Mouse (Mus musculus) thymus, postnatal 25 days (tissue): ENCODE data around the gene Slc25a11.

Experiments
- DNase-seq: peaks from one replicate; pipeline ENCODE4 v3.0.0; 2022

Gene Slc25a11

DNA sequence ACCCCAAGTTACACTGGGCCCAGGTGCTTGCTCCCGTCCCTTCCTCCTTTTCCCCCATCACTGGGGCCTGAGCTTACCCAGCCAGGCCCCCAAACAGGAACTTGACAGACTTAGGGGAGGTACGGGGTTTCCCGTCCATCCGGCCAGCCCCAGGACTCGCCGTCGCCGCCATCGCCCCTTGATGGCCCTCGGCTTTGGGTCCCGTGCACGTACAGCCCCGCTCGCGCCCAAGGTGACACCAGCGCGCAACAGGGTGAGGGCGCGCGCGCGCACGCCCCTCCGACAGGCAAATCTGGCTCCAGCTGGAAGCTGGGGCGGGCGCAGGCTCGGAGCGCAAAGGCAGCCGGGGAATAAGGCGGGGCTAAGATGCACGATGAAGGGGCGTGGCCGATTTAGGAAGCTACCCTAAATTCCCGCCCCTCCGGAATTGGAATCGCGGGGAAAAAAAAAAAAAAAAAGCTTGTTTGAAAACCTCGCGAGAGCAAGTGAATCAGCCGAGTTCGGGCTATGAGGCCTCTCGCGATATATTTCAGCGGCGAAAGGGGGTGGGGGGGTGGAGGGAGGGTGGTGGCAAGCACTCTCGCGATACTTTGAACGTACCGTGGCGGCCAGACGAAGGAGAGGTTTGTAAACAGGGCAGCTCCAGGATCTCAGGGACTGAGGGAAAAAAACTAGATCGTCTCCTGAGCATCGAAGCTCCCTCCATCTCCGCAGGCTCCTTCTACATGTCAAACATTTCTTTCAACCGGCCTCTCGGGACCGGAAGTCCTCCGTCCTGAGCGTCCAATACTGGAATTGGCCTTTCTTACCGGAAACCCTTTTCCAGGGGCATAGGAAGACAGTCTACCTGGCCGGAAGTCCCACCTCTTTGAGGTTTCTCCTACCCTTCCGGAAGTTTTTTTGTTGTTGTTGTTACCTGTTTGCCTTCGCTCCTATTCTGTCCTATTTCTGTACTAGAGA is at the start of gene Slc25a11, which contains the start of gene Rnf167:
TSS of gene Slc25a11 (minus strand) at position 789 of the 960 bp plus-strand sequence.
TSS of gene Rnf167 (plus strand) at position 545 of the 960 bp plus-strand sequence.
- DNase-seq, result peak; percentile 97

DNA sequence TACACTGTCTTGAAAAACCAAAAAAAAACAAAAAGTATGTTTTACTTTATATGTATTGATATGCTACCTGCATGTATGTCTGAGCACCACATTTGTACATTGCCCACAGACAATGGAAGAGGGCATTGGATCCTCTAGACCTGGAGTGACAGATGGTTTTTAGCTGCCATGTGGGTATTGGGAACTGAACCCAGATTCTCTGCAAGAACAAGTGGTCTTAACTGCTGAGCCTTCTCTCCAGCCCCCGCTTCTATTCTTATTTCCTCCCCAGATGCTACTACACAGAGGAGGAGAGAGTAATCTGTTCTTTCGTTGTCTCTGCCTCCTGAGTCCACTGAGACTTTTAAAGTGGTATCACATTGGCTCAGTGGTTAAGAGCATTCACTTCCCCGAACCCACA is 46.2 kb upstream of the Slc25a11 start:
- no peak for DNase-seq

DNA sequence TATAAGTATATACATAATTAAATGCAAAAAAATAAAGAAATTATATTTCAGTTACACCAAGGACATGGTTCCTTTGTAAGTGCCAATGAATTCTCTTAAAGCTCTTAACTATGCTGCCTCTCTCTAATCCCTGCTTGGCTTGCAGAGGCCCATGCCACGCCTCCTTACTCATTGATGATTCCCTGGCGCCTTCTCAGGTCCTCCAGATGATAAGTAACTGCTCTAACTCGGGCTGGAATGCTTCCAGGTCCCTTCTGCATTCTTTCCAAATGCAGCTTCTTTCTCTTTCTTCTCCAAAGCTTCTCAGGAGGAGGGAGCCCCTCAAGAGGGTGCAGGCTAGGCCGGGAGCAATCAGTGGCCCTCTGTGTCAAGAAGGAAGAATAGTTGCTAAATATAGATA is 42.3 kb upstream of the Slc25a11 start:
- DNase-seq, result no peak

DNA sequence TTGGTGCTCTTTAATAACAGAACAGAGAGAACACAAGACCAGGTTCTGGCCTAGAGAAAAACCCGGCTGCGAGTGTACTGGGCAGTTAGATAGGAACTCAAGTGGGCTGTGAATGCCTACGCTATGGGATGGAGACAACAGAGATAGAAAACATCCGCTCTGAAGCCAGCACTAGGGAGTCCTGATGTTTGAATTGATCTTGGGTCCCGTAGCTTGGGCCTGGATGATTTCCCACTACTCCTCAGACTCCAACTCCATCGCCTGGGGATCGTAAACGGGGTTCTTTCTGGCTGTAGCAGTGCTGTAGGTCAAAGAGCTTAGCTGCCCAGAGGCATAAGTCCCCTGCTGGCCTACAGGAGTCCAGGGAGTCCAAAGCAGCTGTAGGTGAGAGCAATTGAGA is 41.1 kb upstream of the Slc25a11 start:
- DNase-seq, result no peak

DNA sequence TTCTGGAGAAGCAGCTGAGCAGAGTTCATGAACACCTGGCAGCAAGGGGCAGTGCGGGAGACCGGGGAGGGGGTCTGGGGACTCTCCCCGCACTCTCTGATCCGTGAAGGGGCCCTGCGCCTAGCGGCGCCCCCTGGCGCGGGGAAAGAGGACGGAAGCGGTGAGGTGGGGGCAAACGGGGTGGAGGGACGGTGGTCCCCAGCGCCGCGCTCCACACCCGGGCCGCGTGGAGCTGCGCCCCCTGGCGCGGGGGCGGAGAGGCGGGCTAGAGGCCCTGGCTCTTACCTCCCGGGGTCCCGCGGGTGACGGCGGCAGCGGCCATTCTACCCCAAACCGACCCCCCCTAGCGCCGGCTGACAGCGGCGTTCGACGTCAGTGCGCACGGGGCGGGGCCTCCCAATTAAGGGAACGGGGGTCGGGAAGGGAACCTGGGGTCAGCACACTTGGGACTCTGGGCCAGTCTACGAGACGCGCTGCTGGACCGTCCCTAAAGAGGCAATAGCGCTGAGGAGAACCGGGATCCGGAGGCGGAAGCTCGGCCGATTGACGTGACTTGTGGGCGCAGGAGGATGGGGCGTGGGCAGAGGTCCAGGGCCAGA is 40.4 kb upstream of the Slc25a11 start, which contains the start of gene Camta2:
TSS of gene Camta2 (minus strand) at position 505 of the 599 bp plus-strand sequence.
- DNase-seq, result peak; percentile 91

DNA sequence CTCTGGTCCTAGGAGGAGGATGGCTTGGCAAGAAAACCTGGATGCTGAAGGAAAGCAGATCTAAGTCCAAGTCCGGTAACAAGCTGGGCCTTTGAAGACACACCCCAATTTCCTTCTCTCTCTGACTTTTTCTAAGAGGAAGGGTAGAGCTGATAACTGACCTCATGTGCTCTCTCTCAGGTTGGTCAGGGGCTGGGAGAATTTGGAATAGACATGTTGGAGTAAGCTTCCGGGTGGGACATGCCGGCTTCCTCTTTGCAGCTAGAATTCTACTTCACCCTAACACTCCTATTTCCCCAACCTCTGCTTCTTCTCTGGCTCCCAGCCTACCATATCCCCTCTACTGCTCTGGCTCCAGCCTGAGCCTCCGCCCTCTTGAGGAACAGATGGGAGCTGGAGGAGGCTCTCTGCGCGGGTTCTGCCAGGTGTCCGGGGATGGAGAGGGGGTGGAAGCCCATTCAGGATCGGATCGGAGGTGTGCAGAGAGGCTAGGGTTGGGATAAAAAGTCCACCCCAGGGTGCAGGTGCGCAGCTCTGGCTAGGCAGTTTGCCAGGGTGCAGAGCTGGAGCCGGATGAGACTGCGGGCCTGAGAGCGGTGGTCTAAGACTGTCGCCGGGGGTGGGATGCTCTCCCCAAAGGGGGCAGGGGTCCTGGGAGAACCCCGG is 39.8 kb upstream of the Slc25a11 start:
- DNase-seq, result no peak

DNA sequence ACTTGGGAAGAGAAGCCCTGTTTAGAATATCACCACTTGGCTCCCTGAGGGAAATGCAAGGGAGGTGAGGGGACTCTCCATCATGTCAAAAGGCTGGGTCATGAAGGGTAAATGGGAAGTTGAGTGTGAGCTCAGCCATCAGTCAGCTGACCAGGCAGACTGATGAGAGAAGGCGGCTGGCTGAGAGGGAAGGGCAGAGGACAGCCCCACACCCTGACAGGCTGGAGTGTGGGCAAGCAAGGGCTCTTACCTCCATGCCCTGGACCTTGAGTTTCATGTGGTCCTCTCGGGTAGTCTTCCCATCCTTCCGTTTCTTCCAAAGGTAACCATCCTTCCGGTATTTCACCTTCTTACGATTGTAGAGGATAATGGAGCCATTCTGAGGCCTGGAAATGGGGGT is 36.4 kb upstream of the Slc25a11 start:
- DNase-seq, result no peak

DNA sequence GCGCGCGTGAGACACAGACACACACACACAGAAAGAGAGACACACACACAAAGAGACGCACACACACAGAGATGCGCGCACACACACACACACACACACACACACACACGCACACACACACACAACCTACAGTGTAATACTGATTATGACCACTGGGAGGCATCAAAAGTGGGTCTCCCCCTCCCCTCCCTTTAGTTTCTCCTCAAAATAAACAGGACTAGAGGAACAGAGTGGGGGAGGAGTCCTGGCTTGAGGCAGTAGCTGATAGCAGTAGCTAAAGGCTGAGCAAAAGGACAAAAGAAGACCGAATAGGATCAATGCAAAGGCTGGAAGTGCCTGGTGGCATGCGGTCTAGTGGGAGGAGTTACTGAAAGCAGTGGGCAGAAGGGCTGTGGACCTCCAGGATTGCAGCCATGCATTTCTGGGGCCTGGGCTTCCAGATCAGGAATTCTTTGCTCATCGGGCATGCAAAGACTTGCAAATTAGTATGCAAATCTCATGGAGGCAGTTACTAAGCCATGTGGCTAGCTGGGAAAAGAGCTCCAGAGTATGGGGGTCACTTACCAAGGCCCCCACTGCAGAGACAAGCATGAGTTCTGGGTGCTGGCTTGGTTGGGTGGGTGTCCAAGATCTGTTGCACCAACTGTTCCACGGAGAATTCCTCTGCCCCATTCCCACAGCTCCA is 34.8 kb upstream of the Slc25a11 start:
- DNase-seq, result no peak

DNA sequence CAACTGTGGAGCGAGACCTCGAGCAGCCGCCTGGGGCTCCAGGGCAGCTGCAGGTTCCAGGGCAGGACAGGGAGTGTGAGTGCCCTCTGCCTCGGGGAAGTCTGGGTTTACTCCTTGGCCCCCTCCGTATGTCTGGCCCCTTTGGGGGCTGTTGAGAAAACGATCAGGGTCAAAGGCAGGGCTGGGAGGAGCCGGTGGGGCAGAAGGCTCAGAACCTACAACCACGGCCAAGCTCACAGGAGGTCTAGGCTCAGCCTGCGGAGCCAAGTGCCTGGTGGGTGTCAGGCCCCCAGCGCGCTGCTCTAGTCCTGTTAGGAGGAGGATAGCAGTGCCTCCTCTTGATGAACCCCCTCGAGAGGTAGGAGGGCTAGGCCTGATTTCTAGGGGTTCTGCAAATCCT is 33.9 kb upstream of the Slc25a11 start:
- DNase-seq, result no peak

DNA sequence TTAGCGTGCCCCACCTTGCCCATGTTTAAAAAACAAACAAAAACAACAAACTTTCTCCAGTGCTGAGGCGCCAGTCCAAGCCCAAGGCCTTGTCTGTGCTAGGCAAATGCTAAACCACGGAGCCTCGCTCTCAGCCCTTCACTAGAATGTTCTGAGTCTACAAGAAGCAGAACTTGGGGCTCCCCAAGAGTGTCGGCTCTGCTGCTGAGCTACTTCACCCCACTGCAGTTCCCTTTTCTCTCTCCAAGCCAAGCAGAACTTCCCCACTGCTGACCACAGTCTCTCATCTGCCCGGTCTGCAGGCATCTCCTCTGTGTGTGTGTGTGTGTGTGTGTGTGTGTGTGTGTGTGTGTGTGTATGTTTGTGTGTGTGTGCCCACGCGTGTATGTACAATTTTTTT is 32.6 kb upstream of the Slc25a11 start:
- no peak for DNase-seq

DNA sequence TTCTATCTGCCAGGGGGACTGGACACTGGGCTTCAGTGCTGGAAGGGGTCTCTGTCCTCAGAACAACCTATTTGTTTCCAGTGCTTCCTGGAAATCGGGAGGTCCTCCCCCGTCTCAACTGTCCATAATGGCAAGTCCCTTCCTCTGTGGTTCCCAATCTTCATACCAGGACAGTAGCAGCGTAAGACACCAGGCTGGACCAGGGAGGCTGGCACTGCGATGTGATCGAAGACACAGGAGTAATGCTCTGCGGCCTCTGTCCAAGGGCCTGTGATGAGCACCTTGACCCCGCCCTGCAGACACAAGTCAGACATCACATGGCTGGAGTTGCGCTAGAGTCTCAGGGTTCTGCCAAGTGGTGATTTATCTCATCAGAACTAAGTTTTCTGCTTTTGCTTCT is 32.1 kb upstream of the Slc25a11 start:
- no peak for DNase-seq

DNA sequence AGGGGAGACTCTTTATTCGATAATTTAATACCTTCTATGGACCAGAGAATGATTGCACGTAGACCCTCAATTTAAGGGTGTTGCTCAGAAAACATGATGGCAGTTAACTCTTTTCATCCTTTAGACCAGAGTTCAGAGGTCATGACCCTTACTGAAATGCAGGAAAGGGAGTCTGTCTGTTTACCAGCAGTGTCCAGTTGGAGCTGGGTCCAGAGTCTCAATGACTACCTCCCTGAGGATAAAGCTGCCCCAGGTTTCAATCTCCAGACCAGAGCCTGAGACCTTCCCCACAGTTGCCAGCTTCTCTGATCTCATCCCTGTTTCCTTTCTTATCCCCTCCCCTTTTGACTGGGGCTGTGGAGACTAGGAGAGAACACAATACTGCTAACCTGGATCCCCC is 31.3 kb upstream of the Slc25a11 start:
- DNase-seq, result no peak

DNA sequence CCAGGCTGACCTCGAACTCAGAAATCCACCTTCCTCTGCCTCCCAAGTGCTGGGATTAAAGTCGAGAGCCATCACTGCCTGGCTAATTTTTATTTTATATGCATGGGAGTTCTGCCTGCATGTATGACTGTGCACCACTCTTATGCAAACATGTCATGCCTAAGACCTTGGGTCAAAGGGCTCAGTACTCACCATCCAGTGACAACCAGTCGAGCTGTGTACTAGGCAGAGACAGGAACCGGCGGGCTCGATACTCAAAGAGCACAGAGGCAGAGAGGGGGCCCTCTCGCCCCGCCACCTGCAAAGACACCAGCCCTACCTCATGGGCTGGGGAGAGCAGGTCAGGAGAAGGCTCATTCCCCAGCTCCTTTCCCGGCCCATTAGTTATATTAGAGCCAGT is 30.8 kb upstream of the Slc25a11 start:
- DNase-seq, result no peak

DNA sequence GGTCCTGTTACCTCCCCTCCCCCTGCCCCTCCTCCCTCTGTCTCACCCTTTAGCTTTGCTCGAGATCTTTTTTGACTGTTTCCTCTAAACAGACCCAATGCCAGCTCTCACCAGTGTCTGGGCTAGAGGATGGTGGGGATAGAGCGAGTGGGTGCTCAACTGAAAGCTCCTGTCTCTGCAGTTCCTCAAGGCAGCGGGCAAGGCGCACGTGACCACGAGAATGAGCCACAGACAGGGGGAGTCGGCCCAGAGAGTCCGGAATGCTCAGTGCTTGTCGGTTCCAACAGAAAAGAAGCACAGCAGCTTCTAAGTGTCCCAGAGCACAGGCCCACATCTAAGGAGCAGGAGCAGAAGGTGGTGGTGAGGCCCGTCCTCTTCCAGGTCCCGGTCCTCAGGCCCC is 27.2 kb upstream of the Slc25a11 start:
- DNase-seq, result no peak

DNA sequence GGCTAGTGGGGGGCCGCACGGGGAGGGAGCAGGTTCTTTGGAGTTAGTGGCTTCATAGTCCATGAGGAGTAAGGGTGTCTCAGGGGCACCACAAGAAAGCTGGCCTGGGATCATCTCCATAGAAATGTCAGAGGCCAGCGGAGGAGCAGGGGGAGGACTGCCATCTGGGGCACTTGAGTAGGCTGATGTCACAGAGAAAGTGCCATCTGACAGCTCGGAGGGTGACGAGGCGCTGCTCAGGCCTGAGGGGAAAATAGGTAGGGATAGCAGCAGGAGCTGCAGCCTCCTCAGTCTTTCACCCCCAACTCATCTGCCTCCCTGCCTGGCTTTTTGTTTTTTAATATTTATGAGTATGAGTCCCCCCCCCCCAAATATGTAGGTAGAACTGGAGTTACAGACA is 26.7 kb upstream of the Slc25a11 start:
- DNase-seq, result no peak

DNA sequence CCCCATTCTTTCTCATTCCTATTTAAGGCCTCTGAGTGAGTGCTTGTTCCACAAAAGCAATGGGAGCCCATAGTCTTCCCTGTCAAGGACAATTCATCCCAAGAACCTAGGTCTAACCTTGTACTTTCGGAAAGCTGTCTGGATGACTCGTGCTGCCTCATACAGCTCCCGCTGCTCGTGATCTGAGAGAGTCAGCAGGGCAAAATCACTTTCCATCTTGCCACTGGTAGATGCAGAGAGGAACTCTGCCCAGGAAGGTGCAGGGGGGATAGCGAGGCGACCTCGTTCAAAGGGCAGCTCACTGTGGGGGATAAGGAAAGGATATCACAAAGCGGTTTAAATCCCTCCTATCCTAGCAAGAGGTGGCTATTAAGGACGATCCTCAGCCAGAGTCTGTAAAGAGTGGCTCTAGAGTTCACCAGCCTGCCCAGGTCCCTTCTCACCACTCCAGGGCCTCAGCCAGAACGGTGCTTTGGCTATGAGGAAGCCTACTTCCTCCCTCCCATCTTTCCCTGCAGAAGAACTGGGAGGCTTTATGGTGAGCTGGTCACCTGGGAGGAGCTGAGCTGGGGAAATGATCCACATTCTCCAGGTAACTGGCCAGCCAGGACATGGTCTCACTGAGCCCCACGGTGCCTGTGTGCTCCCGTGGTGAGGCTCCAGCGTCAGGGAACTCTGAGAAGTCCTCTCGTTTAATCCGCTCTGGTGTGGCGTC is 24.2 kb upstream of the Slc25a11 start:
- DNase-seq, result no peak

DNA sequence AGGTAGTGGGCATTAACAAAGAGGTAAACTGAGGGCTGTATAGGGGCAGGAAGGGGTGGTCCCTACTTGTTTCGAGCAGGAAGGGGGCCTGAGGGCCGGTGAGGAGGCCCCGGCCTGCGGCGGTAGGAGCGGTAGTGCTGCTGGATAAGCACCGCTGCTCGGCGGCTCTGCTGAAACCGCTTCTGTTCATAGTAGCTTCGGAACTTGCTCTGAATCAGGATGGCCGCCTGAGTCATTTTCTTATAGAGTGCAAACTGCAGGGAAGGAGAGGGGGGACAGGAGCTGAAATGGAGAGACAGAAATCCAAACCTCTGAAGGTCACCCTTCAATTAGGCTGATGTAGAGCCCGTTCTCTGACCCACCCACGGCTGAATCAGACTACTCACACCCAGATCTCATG is 23.2 kb upstream of the Slc25a11 start:
- DNase-seq, result no peak

DNA sequence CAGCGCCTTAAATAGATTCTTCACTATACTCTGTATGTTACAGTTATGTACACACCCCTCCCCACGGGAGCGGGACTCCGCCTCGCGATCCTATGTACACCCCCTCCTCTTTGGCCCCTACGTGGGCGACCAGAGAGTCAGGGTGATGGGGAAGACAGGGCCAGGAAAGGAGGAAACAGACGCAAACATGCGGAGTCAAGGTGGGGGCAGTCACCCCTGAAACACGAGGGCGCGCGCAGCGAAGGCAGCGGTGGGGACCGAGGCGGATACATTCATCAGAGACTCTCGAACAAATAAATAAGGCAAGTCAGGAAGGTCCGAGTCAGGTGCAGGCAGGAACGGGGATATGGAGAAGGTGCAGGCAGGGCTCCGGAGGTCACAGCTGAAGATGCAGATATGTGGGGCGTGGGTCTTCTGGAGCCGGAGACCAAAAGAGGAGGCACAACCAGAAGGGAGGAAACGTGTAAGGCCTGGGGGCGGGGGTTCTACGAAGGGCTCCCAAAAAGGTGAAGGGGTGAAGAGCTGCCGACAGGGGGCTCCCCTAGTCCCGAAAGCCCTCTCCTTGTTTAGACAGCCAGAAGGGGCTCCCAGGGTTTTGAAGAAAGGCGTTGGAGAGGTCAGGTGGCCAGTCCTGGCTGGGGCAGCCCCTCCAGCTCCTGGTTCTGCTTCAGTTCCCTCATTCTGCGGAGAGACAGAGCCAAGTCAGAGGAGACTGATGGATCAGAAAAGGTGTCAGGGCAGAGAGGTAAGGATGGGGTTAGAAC is 22.5 kb upstream of the Slc25a11 start:
- DNase-seq, result peak; percentile 94

DNA sequence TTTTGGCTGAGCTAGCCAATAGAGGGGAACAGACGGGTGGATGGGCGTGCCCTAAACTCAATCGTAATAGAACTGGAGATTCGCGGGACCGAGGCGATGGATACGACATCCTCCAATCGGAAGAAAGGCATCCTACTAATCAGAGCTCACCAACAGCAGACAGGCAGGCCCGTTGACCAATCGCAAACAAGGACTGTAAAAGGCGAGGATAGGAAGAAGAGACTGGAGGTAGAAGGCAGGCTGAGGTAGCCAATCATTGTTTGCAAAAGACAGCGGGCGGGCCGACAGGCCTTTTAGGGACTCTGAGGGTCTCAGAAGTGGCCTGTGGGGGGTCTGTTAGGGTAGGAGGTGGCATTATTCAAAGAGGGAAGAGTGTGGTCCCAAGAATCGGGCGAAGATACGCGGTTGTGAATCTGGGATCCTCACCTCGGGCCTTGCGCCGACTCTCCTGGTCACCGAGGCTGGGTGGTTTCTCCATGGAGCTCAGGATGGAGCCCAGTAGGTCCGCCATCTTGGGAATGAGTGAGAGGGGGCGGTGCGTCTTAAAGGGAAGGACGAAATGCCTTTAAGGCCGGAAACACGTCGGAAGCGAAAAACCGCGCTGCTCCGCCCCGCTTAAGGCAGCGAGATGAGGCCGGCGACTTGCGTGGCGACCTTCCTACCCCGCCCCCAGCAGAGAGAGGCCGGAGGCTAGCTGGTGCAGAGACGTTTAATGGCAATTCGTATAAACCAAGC is 21.7 kb upstream of the Slc25a11 start, which contains the start of gene Spag7:
TSS of gene Spag7 (minus strand) at position 646 of the 735 bp plus-strand sequence.
- peak; percentile 95 for DNase-seq

DNA sequence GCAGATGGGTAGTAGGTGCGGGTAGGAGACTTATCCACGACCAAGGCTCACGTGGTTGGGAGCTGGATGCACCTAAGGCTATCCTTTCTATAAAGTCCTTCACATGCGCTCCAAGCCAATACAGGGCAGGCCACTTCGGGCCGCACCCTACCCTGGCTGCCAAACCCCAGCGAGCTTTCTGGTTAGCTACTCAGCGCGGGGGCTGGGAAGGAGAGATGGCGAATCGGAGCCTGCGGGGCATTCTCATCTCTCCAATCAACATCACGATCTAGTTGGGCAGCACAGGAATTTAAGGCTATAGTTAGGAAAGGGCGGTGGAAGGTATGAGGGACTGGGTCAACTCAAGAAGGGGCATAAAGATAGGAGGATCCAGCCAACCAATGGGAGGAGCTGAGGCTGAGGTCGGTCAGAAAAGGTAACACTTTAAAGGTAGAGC is 21.1 kb upstream of the Slc25a11 start:
- no peak for DNase-seq
